Mouse (Mus musculus) spleen, postnatal 0 days (tissue): ENCODE measurements around the gene Ppp1r3c. TPM values are rescaled to one million over a fixed set of nuclear protein-coding genes. Genes with fewer than 3 reads are reported as not detected.

Experiments
- polyA plus RNA-seq: library from polyadenylated mRNA; unstranded; fragments of >200 nt; fragmentation: Nextera tagmentation; extraction: Ambion mirVana; gene quantifications from 2 replicates; pipeline ENCODE4 v1.2.1, GENCODE M21; 2015

The Ppp1r3c gene
- 3.4 and 3.8 TPM in 2 replicates for polyA plus RNA-seq

DNA sequence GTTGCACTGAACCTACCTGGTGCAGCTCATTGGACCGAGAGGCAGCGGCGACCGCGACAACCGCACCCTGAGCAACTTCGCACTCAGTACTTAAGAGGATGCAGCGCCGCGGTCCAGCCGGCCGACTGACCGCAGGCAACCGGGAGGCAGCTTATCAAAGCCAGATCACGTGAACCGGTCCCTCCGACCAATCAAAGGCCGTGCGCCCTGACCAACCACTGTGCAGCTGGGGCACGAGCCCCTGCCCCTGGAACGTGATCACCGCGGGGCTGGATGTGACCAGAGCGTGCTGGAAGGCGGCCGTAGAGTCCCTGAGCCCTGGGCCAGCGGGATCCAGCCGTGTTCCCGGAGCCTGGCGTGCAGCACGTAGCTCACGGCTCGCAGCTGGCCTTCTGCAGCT lies at the start of gene Ppp1r3c:
Gene Ppp1r3c (minus strand): TSS at position 117 of the 400 bp plus-strand sequence.

Other genes starting within 250 kb of the Ppp1r3c start
- gene Hectd2, start 182.0 kb downstream of the Ppp1r3c start, polyA plus RNA-seq, result 0.60 and 0.84 TPM in 2 replicates
- gene Tnks2, start 97.6 kb upstream of the Ppp1r3c start, polyA plus RNA-seq, result 18.2 and 21.6 TPM in 2 replicates
- 3.2 and 3.7 TPM in 2 replicates for gene Fgfbp3, start 183.0 kb upstream of the Ppp1r3c start, polyA plus RNA-seq
- gene Btaf1, start 189.4 kb upstream of the Ppp1r3c start, polyA plus RNA-seq, result 9.7 and 9.9 TPM in 2 replicates